Mouse (Mus musculus) neutrophil, adult 5-6 weeks (primary cell): ENCODE measurements around the gene Vmn1r193. TPM values are rescaled to one million over a fixed set of nuclear protein-coding genes. Genes with fewer than 3 reads are reported as not detected.
"Not testable (repeated sequence)": the region's sequence is repeated elsewhere in the genome, so short reads cannot be mapped to it uniquely, and the experiment has no call there.

ENCODE experiments used
- ATAC-seq: fragments of 151-379, 151-347 bp; 2 replicates; pipeline ENCODE4 v1.8.0; 2017; ENCODE audit warnings: mild to moderate bottlenecking, moderate TSS enrichment; ENCODE audit not compliant: insufficient number of reproducible peaks, poor library complexity, low FRiP score, severe bottlenecking; ENCODE audit errors: extremely low read depth
- total RNA-seq: library from RNA; stranded (forward); fragments of 200-1000 nt; gene quantifications from 2 replicates; pipeline ENCODE4 v1.2.3, GENCODE M21; 2017

Gene Vmn1r193
- total RNA-seq: 0.12 TPM in 1 of 2 replicates, not detected in the other

GRCm38 (mm10) chr13:22223060-22223459, at the start of gene Vmn1r193:
Gene Vmn1r193, minus strand, starts transcription at chr13:22223160.
- ATAC-seq: not testable (repeated sequence)

- no peak for ATAC-seq
These were observed 48.8 kb upstream of the Vmn1r193 start for GRCm38 (mm10) chr13:22271721-22272120.

GRCm38 (mm10) chr13:22270222-22270621, 47.3 kb upstream of the Vmn1r193 start, which contains the start of gene Vmn1r195:
Gene Vmn1r195, plus strand, starts transcription at chr13:22270522.
- ATAC-seq: not testable (repeated sequence)

DNA sequence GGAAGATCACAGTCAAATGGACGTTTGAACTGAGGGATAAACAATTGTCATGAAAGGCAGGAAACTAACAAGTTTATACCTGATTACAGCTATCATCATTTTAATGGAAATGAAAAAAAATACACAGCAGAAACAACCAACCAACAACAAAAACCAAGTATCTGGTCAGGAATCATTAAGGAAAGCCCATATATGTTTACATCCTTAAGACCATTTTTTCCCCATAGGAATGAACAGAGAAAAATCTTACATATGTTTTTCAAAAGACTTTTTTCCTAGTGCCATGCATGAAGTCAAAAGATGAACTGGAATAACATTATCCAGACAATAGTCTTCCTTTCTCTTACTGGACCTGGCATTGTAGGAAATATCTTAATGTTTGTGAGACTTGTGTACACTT, 21.0 kb upstream of the Vmn1r193 start, which contains the start of gene Vmn1r194:
TSS of gene Vmn1r194 (plus strand) at position 301 of the 400 bp plus-strand sequence.
- ATAC-seq: no peak

- ATAC-seq: not testable (repeated sequence)
These were observed 30.2 kb downstream of the Vmn1r193 start for GRCm38 (mm10) chr13:22192756-22193155.

DNA sequence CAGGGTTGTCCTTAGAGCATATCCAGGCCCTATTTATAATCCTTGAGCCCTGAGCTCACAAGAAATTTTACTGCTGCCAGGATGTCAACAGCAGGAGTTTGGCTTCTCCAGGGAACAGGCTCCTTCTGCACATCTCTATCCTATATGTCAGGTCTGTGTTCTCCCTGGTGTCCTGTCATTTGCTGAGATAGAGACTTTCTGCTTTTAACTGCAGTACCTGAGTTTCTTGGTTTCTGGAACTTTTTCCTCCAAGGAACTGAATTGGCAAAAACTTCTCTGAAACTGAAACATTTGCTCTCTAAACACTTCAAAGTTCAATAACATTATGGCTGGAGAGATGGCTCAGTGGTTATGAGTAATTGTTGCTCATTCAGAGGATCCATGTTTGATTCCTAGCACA, 31.9 kb downstream of the Vmn1r193 start, which contains the start of gene Vmn1r192:
TSS of gene Vmn1r192 (minus strand) at position 101 of the 400 bp plus-strand sequence.
- no peak for ATAC-seq

DNA sequence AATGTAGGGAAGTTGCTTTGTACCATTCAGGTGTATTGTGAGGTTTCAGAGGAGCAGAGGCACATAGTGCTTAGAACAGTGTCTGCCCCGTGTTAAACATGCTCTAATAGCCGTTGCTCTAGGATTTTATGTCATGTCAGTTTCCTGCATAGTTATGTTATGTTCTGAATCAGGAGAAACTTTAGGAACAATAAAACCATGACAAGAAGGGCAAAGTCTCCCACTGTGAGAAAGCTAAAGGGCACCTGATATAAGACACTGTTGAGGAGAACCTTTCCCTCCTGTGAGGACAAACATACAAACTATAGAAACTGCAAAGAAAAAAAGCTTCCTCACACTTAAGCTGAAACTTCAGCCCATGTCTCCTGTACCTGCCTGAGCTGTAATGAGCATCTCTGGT, 32.6 kb downstream of the Vmn1r193 start:
- no peak for ATAC-seq

DNA sequence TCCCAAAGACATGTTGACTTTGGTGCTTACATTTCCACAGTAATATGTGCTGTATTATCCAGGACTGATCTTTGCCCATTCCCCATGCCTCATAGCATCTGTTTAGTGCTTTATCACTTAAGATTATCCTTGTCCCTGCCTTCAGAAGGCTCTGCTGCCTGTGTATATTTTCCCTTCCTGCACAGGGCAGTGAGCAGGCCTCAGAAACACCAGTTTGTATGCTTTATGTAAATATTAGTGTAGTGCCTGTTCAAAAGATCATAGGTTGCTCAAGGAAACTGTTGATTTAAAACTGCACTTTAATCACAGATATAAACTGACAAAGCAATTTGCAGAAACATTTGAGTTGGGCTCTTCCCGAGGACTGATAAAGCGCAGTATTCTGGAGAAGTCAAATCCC, 33.6 kb downstream of the Vmn1r193 start:
- no peak for ATAC-seq

GRCm38 (mm10) chr13:22183869-22184268, 39.1 kb downstream of the Vmn1r193 start, which contains the start of gene Vmn1r191:
Gene Vmn1r191, minus strand, starts transcription at chr13:22183969.
- no peak for ATAC-seq

DNA sequence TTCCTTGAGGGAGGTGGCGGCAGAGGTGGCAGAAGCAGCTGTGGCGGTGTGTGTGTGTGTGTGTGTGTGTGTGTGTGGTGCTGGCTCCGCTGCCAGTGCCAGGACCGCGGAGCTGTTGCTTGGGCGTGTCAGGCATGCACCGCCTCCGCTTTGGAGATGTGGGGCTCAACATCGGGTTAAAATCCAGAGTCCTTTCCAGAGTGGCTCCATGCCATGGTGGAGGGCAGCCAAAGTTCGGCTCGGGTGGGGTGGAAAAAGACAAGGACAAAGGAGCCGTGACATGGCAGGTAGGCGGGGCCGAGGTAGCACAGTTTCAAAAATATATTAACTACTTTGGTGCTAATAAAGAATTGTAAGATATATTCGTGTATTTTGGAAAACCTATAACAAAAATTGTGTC, 54.5 kb downstream of the Vmn1r193 start:
- ATAC-seq: no peak

Other genes starting within 250 kb of the Vmn1r193 start
- gene Pom121l2, start 242.0 kb downstream of the Vmn1r193 start, total RNA-seq: not detected in 2 replicates
- 0.61 and 2.9 TPM in 2 replicates for gene Prss16, start 213.4 kb downstream of the Vmn1r193 start, total RNA-seq
- gene Hist1h2ah, start 187.6 kb downstream of the Vmn1r193 start, total RNA-seq: 15.1 and 66.2 TPM in 2 replicates
- 11.9 and 12.2 TPM in 2 replicates for gene Hist1h2bk, start 187.3 kb downstream of the Vmn1r193 start, total RNA-seq
- 59.4 and 71.0 TPM in 2 replicates for gene Hist1h4i, start 181.8 kb downstream of the Vmn1r193 start, total RNA-seq
- 24.6 and 26.2 TPM in 2 replicates for gene Hist1h2ag, start 180.2 kb downstream of the Vmn1r193 start, total RNA-seq
- gene Hist1h2bj, start 179.9 kb downstream of the Vmn1r193 start, total RNA-seq: 25.8 and 31.3 TPM in 2 replicates
- not detected in 2 replicates for gene Vmn1r188, start 138.7 kb downstream of the Vmn1r193 start, total RNA-seq
- gene Vmn1r189, start 117.3 kb downstream of the Vmn1r193 start, total RNA-seq: 0.25 TPM in 1 of 2 replicates, not detected in the other
- gene Vmn1r191, start 39.2 kb downstream of the Vmn1r193 start, total RNA-seq: not detected in 2 replicates
- gene Vmn1r192, start 32.0 kb downstream of the Vmn1r193 start, total RNA-seq: 0.12 TPM in 1 of 2 replicates, not detected in the other
- gene Vmn1r194, start 21.1 kb upstream of the Vmn1r193 start, total RNA-seq: 0.93 TPM in 1 of 2 replicates, not detected in the other
- not detected in 2 replicates for gene Vmn1r195, start 47.4 kb upstream of the Vmn1r193 start, total RNA-seq
- gene Vmn1r196, start 66.8 kb upstream of the Vmn1r193 start, total RNA-seq: not detected in 2 replicates
- not detected in 2 replicates for gene Vmn1r197, start 101.4 kb upstream of the Vmn1r193 start, total RNA-seq
- gene Vmn1r198, start 127.2 kb upstream of the Vmn1r193 start, total RNA-seq: 0.12 TPM in 2 replicates
- not detected in 2 replicates for gene Vmn1r199, start 156.7 kb upstream of the Vmn1r193 start, total RNA-seq
- not detected in 2 replicates for gene Vmn1r200, start 167.2 kb upstream of the Vmn1r193 start, total RNA-seq
- not detected in 2 replicates for gene Vmn1r201, start 248.8 kb upstream of the Vmn1r193 start, total RNA-seq